Mouse (Mus musculus) stomach, postnatal 0 days (tissue): Measurements from ENCODE around the gene C1qtnf1. TPM values are rescaled to one million over a fixed set of nuclear protein-coding genes. Genes with fewer than 3 reads are reported as not detected.

Source experiments
- ATAC-seq: fragments of 200-750 bp; cut with Nextera tagmentation; 2 replicates; pipeline ENCODE4 v1.8.0; 2017; ENCODE audit not compliant: low FRiP score, low TSS enrichment
- DNase-seq: peaks from one replicate; pipeline ENCODE4 v3.0.0-alpha.2; 2016; ENCODE audit warnings: low spot score
- H3K27ac ChIP-seq: fragments of 300-500 bp; sonication (generic); replicated peaks from 2 replicates; pipeline ENCODE4 v1.5.1; 2014; ENCODE audit warnings: mild to moderate bottlenecking, control low read depth
- H3K27me3 ChIP-seq: fragments of 300-500 bp; sonication (generic); 2 replicates; pipeline ENCODE4 v1.6.1; 2014; ENCODE audit warnings: low read length; ENCODE audit not compliant: control insufficient read depth, insufficient read depth
- H3K36me3 ChIP-seq: fragments of 300-500 bp; sonication (generic); 2 replicates; pipeline ENCODE4 v1.6.1; 2014; ENCODE audit warnings: low read length, mixed read lengths; ENCODE audit not compliant: control insufficient read depth, insufficient read depth
- H3K4me1 ChIP-seq: fragments of 300-500 bp; sonication (generic); replicated peaks from 2 replicates; pipeline ENCODE4 v1.6.1; 2014; ENCODE audit warnings: antibody characterized with exemption; ENCODE audit not compliant: control insufficient read depth, insufficient read depth
- H3K4me2 ChIP-seq: fragments of 300-500 bp; sonication (generic); replicated peaks from 2 replicates; pipeline ENCODE4 v1.6.1; 2014; ENCODE audit warnings: low read depth, mild to moderate bottlenecking, control low read depth, moderate library complexity
- H3K4me3 ChIP-seq: fragments of 300-500 bp; sonication (generic); 2 replicates; pipeline ENCODE4 v1.5.1; 2014; ENCODE audit warnings: low read depth, low read length, control low read depth
- H3K9ac ChIP-seq: fragments of 300-500 bp; sonication (generic); 2 replicates; pipeline ENCODE4 v1.6.1; 2014; ENCODE audit warnings: mild to moderate bottlenecking, low read length, control low read depth, mixed read lengths
- H3K9me3 ChIP-seq: fragments of 300-500 bp; sonication (generic); 2 replicates; pipeline ENCODE4 v1.6.1; 2016; ENCODE audit warnings: low read length; ENCODE audit not compliant: control insufficient read depth
- CTCF ChIP-seq: IDR thresholded peaks from 2 replicates; pipeline ENCODE4 v1.5.1; 2016; ENCODE audit warnings: antibody characterized with exemption, low read depth, mild to moderate bottlenecking, moderate library complexity
- EP300 ChIP-seq: optimal IDR thresholded peaks from 2 replicates; pipeline ENCODE3; 2016; ENCODE audit warnings: antibody characterized with exemption
- WGBS: fragments of 180-500 bp; shearing (Covaris S2); extraction: QIAGEN DNeasy Blood & Tissue Kit; methylation state at CpG from one replicate; pipeline ENCODE4 v1.1.7; 2014; 5-methylcytosine and 5-hydroxymethylcytosine counted together
- polyA plus RNA-seq: library from polyadenylated mRNA; unstranded; fragments of >200 nt; fragmentation: Nextera tagmentation; extraction: Ambion mirVana; gene quantifications from 2 replicates; pipeline ENCODE4 v1.2.1, GENCODE M21; 2015

C1qtnf1 gene
- polyA plus RNA-seq, 1 experiment from 2014 or later: 9.0 TPM

- Histone ChIP-seq H3K4me1 (no peaks in the 10 kb centered on the region), H3K9ac (no peak overlapping the region)
- WGBS: 91% methylated on average over 11 of the region's 11 CpGs
These were observed 53.2 kb downstream of the C1qtnf1 start for GRCm38 (mm10) chr11:118481231-118481630.

GRCm38 (mm10) chr11:118481751-118482150, 53.7 kb downstream of the C1qtnf1 start:
- H3K4me3 ChIP-seq: no peak overlapping the region
- DNase-seq (no peak), ATAC-seq (no peak)
- no peaks in the 10 kb centered on the region for H3K4me1 ChIP-seq
- no peak for TF ChIP-seq CTCF
- no peak for TF ChIP-seq EP300
- no peak overlapping the region for H3K9ac ChIP-seq
- H3K27me3 ChIP-seq: no peaks in the 10 kb centered on the region
- WGBS: 83% methylated on average over 14 of the region's 14 CpGs
- H3K9me3 ChIP-seq: no peaks in the 10 kb centered on the region
- peaks cover 2% of the 10 kb centered on the region for H3K36me3 ChIP-seq
- H3K4me2 ChIP-seq: no peak overlapping the region
- no peak overlapping the region for H3K27ac ChIP-seq

More at GRCm38 (mm10) chr11:118481231-118481630, 53.2 kb downstream of the C1qtnf1 start:
- H3K9me3 ChIP-seq: no peaks in the 10 kb centered on the region
- no peaks in the 10 kb centered on the region for H3K27me3 ChIP-seq
- peaks cover 2% of the 10 kb centered on the region for H3K36me3 ChIP-seq
- no peak overlapping the region for H3K27ac ChIP-seq
- ATAC-seq (no peak), DNase-seq (no peak)
- H3K4me2 ChIP-seq: no peak overlapping the region
- H3K4me3 ChIP-seq: no peak overlapping the region
- TF ChIP-seq CTCF: no peak
- TF ChIP-seq EP300: no peak

GRCm38 (mm10) chr11:118484169-118484568, 56.2 kb downstream of the C1qtnf1 start:
- no peaks in the 10 kb centered on the region for H3K4me1 ChIP-seq
- H3K36me3 ChIP-seq: peaks cover 5% of the 10 kb centered on the region
- TF ChIP-seq EP300: no peak
- no peak for TF ChIP-seq CTCF
- H3K9me3 ChIP-seq: no peaks in the 10 kb centered on the region
- H3K9ac ChIP-seq: no peak overlapping the region
- WGBS: 87% methylated on average over 8 of the region's 8 CpGs
- ATAC-seq (no peak), DNase-seq (no peak)
- no peak overlapping the region for H3K4me2 ChIP-seq
- no peak overlapping the region for H3K27ac ChIP-seq
- no peaks in the 10 kb centered on the region for H3K27me3 ChIP-seq
- H3K4me3 ChIP-seq: no peak overlapping the region

- Histone ChIP-seq H3K4me3 (no peak overlapping the region), H3K27ac (peak overlapping the region; percentile 61), H3K9me3 (no peaks in the 10 kb centered on the region), H3K4me2 (no peak overlapping the region), H3K27me3 (no peaks in the 10 kb centered on the region), H3K9ac (no peak overlapping the region), H3K36me3 (peaks cover 5% of the 10 kb centered on the region), H3K4me1 (no peaks in the 10 kb centered on the region)
- ATAC-seq (no peak), DNase-seq (no peak)
- no peak for TF ChIP-seq CTCF
- TF ChIP-seq EP300: no peak
- 71% methylated on average over 11 of the region's 11 CpGs for WGBS
These were observed 57.3 kb downstream of the C1qtnf1 start for GRCm38 (mm10) chr11:118485338-118485737.

GRCm38 (mm10) chr11:118485780-118486179, 57.8 kb downstream of the C1qtnf1 start:
- Histone ChIP-seq H3K4me3 (no peak overlapping the region), H3K4me2 (no peak overlapping the region), H3K27ac (peak overlapping the region; percentile 61), H3K9ac (no peak overlapping the region), H3K4me1 (no peaks in the 10 kb centered on the region), H3K27me3 (no peaks in the 10 kb centered on the region), H3K9me3 (no peaks in the 10 kb centered on the region), H3K36me3 (peaks cover 5% of the 10 kb centered on the region)
- ATAC-seq (peak; percentile 33; the same call in 1 of the 2 replicates), DNase-seq (no peak)
- 64% methylated on average over 3 of the region's 3 CpGs for WGBS
- no peak for TF ChIP-seq CTCF
- TF ChIP-seq EP300: no peak

GRCm38 (mm10) chr11:118486281-118486680, 58.3 kb downstream of the C1qtnf1 start:
- 88% methylated on average over 6 of the region's 6 CpGs for WGBS
- H3K27ac ChIP-seq: no peak overlapping the region

More at GRCm38 (mm10) chr11:118486281-118486680, 58.3 kb downstream of the C1qtnf1 start:
- Histone ChIP-seq H3K9me3 (no peaks in the 10 kb centered on the region), H3K4me1 (no peaks in the 10 kb centered on the region), H3K9ac (no peak overlapping the region), H3K27me3 (no peaks in the 10 kb centered on the region), H3K4me2 (no peak overlapping the region), H3K36me3 (peaks cover 5% of the 10 kb centered on the region), H3K4me3 (no peak overlapping the region)
- no peak for DNase-seq
- no peak for ATAC-seq
- TF ChIP-seq EP300: no peak
- TF ChIP-seq CTCF: no peak
